Mouse (Mus musculus) midbrain, embryonic 16.5 days (tissue): Measurements from ENCODE around the gene S100a11. TPM values are rescaled to one million over a fixed set of nuclear protein-coding genes. Genes with fewer than 3 reads are reported as not detected.
A peak's percentile ranks its signal among the peaks of the same experiment; 100 is the strongest.

ENCODE experiments used
- ATAC-seq: fragments of 200-750 bp; cut with Nextera tagmentation; 2 replicates; pipeline ENCODE4 v1.8.0; 2017; ENCODE audit warnings: moderate TSS enrichment
- H3K27ac ChIP-seq: fragments of 300-500 bp; sonication (generic); 2 replicates; pipeline ENCODE4 v1.5.1; 2014; ENCODE audit warnings: mild to moderate bottlenecking, low read length, mixed read lengths
- H3K27me3 ChIP-seq: fragments of 300-500 bp; sonication (generic); 2 replicates; pipeline ENCODE4 v1.6.1; 2014; ENCODE audit warnings: low read depth, low read length, mixed read lengths; ENCODE audit not compliant: control insufficient read depth, insufficient read depth
- H3K36me3 ChIP-seq: fragments of 300-500 bp; sonication (generic); 2 replicates; pipeline ENCODE4 v1.6.1; 2014; ENCODE audit warnings: mild to moderate bottlenecking, low read length, moderate library complexity, mixed read lengths; ENCODE audit not compliant: control insufficient read depth, insufficient read depth
- H3K4me1 ChIP-seq: fragments of 300-500 bp; sonication (generic); 2 replicates; pipeline ENCODE4 v1.6.1; 2014; ENCODE audit warnings: mild to moderate bottlenecking, low read length, mixed read lengths; ENCODE audit not compliant: control insufficient read depth, insufficient read depth
- H3K4me2 ChIP-seq: fragments of 300-500 bp; sonication (generic); 2 replicates; pipeline ENCODE4 v1.6.1; 2014; ENCODE audit warnings: mild to moderate bottlenecking, low read length, mixed read lengths
- H3K4me3 ChIP-seq: fragments of 300-500 bp; sonication (generic); 2 replicates; pipeline ENCODE4 v1.5.1; 2014; ENCODE audit warnings: low read depth, mild to moderate bottlenecking, low read length, moderate library complexity, mixed read lengths
- H3K9ac ChIP-seq: fragments of 300-500 bp; sonication (generic); 2 replicates; pipeline ENCODE4 v1.6.1; 2014; ENCODE audit warnings: low read depth, low read length, mixed read lengths
- H3K9me3 ChIP-seq: fragments of 300-500 bp; sonication (generic); replicated peaks from 2 replicates; pipeline ENCODE4 v1.6.1; 2014; ENCODE audit warnings: mild to moderate bottlenecking, low read length, mixed read lengths; ENCODE audit not compliant: control insufficient read depth, poor library complexity, severe bottlenecking
- WGBS: fragments of 180-500 bp; shearing (Covaris S2); extraction: QIAGEN DNeasy Blood & Tissue Kit; methylation state at CpG from one replicate; pipeline ENCODE4 v1.1.7; 2014; 5-methylcytosine and 5-hydroxymethylcytosine counted together
- polyA plus RNA-seq: library from polyadenylated mRNA; unstranded; fragments of >200 nt; fragmentation: Nextera tagmentation; extraction: Ambion mirVana; gene quantifications from 2 replicates; pipeline ENCODE4 v1.2.1, GENCODE M21; 2015

S100a11 gene
- polyA plus RNA-seq, 1 experiment from 2014 or later, result 141 TPM

- H3K27ac ChIP-seq, result no peak overlapping the region
- ATAC-seq, result no peak
- no peak overlapping the region for H3K9ac ChIP-seq
- H3K4me2 ChIP-seq, result no peak overlapping the region
- no peaks in the 10 kb centered on the region for H3K27me3 ChIP-seq
- peaks cover 4% of the 10 kb centered on the region; the same call in 1 of the 2 replicates for H3K9me3 ChIP-seq
- no peaks in the 10 kb centered on the region for H3K36me3 ChIP-seq
- no peak overlapping the region for H3K4me3 ChIP-seq
- H3K4me1 ChIP-seq, result no peaks in the 10 kb centered on the region
Observed at GRCm38 (mm10) chr3:93499129-93499528, 21.2 kb upstream of the S100a11 start.

DNA sequence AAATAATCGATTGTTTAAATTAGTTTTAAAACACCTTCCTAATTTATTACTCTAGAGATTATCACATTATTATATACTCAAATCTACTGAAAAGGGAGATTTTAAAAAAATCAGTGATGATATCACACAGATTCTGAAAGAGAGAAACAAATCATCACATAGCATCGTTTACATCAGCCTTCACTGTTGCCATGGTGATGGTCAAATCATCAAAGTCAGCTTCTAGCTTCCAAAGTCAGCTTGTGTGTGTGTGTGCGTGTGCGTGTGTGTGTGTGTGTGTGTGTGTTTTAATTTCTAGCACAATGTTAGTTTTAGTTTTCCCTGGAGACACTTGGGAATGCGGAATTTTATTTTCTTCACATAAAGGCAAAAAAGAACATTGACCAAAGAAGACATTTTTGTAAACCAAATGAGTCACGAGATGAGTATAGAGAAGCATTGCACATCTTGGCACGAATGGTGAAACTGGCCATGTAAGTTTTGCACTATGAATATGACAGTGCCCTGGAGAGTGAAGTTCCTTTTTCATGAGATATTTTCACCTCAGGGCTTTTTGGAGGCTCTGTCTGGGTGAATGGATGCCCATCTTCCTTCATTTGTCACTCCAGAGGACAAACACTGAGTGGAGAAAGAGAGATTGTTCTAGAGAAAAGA is 15.6 kb upstream of the S100a11 start:
- H3K4me1 ChIP-seq, result no peaks in the 10 kb centered on the region
- ATAC-seq, result no peak
- no peaks in the 10 kb centered on the region for H3K27me3 ChIP-seq
- WGBS, result 78% methylated on average over 7 of the region's 7 CpGs
- no peaks in the 10 kb centered on the region for H3K36me3 ChIP-seq
- H3K9ac ChIP-seq, result no peak overlapping the region
- no peak overlapping the region for H3K27ac ChIP-seq
- no peak overlapping the region for H3K4me2 ChIP-seq
- H3K9me3 ChIP-seq, result peaks cover 4% of the 10 kb centered on the region
- no peak overlapping the region for H3K4me3 ChIP-seq

DNA sequence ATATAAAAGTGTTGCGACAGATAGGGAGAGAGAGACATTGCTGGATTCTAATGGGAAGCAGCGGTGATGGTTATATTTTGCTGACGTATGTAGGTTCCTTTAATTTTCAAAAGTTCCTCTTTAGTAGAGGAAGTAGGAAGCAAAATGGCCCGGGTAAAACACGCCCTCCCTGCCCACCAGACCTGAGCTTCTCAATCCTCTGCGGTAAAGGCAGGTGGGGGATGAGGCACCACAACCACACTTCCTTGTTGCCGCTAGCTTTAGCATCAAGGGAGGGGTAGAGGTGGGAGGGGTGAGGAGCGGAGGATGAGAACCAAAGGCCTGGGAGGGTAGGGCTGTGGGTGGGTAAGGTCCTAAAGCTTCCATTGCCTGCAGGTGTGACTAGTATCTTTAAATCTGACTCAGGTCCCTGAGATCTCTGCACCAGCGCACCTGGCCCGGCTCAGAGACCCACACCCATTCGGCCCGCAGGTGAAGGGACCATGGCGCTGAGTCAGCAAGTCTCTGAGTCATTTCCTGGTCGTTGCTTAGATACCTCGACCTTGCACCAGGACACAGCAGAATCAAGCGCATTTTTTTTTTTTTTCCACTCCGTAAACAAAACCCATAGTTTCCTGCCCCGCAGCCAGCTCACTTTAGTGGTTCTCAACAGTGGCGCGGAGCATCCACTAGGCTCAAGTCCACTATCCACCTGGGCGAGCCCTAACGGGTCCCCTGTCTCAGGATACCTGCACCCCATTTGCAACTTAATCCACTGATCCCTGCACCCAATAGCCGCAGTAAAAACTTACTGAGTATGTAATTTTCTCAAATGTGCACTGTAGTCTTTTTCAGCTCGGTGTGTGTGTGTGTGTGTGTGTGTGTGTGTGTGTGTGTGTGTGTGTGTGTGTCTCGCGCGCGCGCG is 14.1 kb upstream of the S100a11 start:
- 49% methylated on average over 30 of the region's 30 CpGs for WGBS
- peak overlapping the region; percentile 14; the same call in 1 of the 2 replicates for H3K4me2 ChIP-seq
- no peaks in the 10 kb centered on the region for H3K4me1 ChIP-seq
- ATAC-seq, result no peak
- no peak overlapping the region for H3K27ac ChIP-seq
- H3K36me3 ChIP-seq, result no peaks in the 10 kb centered on the region
- H3K4me3 ChIP-seq, result no peak overlapping the region
- peaks cover 4% of the 10 kb centered on the region for H3K9me3 ChIP-seq
- H3K9ac ChIP-seq, result no peak overlapping the region
- H3K27me3 ChIP-seq, result no peaks in the 10 kb centered on the region

DNA sequence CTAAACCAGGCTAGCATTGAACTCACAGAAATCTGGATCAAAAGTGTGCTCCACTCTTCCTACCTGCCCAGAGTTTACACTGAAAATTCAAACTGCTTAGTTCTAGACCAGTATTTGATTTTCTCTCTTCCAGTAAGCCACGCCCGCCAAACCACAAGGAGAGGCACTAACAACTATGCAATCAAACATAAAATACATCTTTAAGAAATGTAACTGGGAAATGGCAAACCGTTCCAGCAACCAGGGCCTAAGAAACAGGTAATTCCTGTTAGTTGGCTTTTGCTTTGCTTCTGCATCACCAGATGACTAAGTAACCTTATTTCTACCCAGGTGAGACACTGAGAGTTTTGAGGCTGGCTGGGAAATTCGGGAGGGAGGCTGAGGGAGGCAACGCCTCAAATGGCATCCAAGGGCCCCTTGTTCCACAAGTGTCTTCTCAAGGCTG is 13.4 kb upstream of the S100a11 start:
- Histone ChIP-seq H3K27ac (no peak overlapping the region), H3K36me3 (no peaks in the 10 kb centered on the region), H3K4me1 (no peaks in the 10 kb centered on the region), H3K9me3 (peaks cover 4% of the 10 kb centered on the region), H3K4me2 (no peak overlapping the region), H3K27me3 (no peaks in the 10 kb centered on the region), H3K9ac (no peak overlapping the region), H3K4me3 (no peak overlapping the region)
- WGBS, result 74% methylated on average over 5 of the region's 5 CpGs
- no peak for ATAC-seq

DNA sequence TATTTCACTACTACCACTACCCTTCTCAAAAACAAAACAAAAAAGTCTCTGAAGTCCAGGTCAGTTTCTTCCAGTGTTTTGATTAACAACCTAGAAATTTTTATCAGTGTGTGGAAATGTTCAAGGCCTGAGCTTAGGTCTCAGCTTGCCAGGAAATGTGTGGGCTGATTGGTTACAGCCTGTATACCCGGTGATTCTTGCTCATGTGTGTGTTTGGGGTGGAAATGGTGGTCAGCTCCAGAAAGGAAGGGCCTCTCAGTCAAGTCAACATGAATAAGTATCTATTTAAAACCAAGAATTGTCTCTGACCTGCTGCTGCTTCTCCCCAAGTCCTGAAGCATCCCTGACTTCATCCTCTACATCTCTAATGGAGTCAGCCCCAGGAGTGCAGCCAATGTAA is 11.0 kb upstream of the S100a11 start:
- no peak overlapping the region for H3K4me2 ChIP-seq
- no peak overlapping the region for H3K9ac ChIP-seq
- no peaks in the 10 kb centered on the region for H3K4me1 ChIP-seq
- no peak overlapping the region for H3K4me3 ChIP-seq
- H3K9me3 ChIP-seq, result no peaks in the 10 kb centered on the region; the same call in 1 of the 2 replicates
- H3K36me3 ChIP-seq, result no peaks in the 10 kb centered on the region
- 86% methylated on average over 1 of the region's 1 CpGs for whole genome bisulfite sequencing
- no peaks in the 10 kb centered on the region for H3K27me3 ChIP-seq
- no peak for ATAC-seq
- H3K27ac ChIP-seq, result no peak overlapping the region

DNA sequence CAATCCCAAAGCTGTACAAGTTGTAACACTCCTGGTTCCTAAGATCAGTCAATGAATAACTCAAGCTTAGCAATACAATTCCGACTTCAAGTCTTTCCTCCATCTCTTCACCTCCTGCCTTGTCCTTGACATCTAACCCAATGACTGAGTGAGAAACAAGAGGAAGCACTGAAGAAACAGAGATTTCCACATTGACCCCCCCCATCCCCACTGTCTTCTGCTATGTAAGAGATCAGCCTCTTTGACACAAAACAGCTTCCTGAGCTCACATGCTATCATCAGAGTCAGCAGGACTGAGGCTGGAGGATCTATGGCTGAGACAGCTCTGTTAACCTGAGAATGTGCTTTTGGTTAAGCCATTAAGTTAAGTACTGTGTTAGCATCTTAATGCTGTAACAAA is 9.3 kb upstream of the S100a11 start:
- Histone ChIP-seq H3K27ac (no peak overlapping the region), H3K4me1 (no peaks in the 10 kb centered on the region), H3K9me3 (no peaks in the 10 kb centered on the region; the same call in 1 of the 2 replicates), H3K9ac (no peak overlapping the region), H3K4me3 (no peak overlapping the region), H3K36me3 (no peaks in the 10 kb centered on the region), H3K4me2 (no peak overlapping the region), H3K27me3 (no peaks in the 10 kb centered on the region)
- 93% methylated on average over 1 of the region's 1 CpGs for whole genome bisulfite sequencing
- no peak for ATAC-seq

GRCm38 (mm10) chr3:93511801-93512200 is 8.5 kb upstream of the S100a11 start:
- 100% methylated on average over 1 of the region's 1 CpGs for WGBS
- Histone ChIP-seq H3K36me3 (no peaks in the 10 kb centered on the region), H3K27ac (no peak overlapping the region), H3K9ac (no peak overlapping the region), H3K27me3 (no peaks in the 10 kb centered on the region), H3K4me3 (no peak overlapping the region), H3K4me1 (no peaks in the 10 kb centered on the region), H3K9me3 (no peaks in the 10 kb centered on the region; the same call in 1 of the 2 replicates), H3K4me2 (no peak overlapping the region)
- no peak for ATAC-seq

DNA sequence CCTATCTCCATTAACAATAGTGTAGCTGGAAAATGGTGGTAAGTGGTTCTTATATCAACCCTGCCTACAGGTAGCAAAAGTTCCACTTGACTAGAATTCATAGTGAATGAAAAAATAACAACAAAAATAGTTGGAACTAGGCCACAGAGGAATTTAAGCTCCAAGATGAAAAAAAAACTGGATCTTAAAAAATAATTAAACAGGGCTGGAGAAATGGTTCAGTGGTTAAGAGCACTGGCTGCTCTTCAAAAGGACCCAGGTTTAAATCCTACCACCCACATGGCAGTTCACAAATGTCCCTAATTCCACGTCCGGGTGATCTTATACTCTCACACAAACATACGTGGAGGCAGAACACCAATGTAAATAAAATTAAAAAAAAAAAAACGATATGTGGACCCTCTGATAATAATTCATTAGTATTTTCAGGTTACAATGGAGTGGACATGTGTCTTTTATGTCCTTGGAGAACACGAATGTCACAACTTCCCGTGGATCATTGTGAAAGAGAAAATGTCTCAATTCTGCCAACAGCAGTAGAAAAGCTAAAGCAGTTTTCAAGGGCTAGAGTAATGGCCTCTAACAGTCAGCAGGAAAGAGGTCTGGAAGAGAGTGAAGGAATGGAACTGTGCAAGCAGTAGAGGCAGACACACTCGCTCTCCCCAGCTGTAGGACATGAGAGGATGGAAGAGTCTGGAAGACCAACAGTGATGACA is 7.7 kb upstream of the S100a11 start:
- WGBS, result 73% methylated on average over 7 of the region's 7 CpGs
- ATAC-seq, result no peak
- no peak overlapping the region for H3K4me3 ChIP-seq
- H3K27ac ChIP-seq, result no peak overlapping the region
- no peak overlapping the region for H3K4me2 ChIP-seq
- no peaks in the 10 kb centered on the region for H3K9me3 ChIP-seq
- H3K4me1 ChIP-seq, result no peaks in the 10 kb centered on the region
- no peak overlapping the region for H3K9ac ChIP-seq
- H3K27me3 ChIP-seq, result no peaks in the 10 kb centered on the region
- no peaks in the 10 kb centered on the region for H3K36me3 ChIP-seq
